Mouse (Mus musculus) cerebellum, postnatal 36 days (tissue): ENCODE data around the gene Aif1.
"Not testable (repeated sequence)": the region's sequence is repeated elsewhere in the genome, so short reads cannot be mapped to it uniquely, and the experiment has no call there.

Experiments used
- DNase-seq, 2 experiments: peaks; one replicate each; pipeline ENCODE4 v3.0.0; 2021 to 2022; ENCODE audit warnings: mixed read lengths in 2 of 2

The Aif1 gene

DNA sequence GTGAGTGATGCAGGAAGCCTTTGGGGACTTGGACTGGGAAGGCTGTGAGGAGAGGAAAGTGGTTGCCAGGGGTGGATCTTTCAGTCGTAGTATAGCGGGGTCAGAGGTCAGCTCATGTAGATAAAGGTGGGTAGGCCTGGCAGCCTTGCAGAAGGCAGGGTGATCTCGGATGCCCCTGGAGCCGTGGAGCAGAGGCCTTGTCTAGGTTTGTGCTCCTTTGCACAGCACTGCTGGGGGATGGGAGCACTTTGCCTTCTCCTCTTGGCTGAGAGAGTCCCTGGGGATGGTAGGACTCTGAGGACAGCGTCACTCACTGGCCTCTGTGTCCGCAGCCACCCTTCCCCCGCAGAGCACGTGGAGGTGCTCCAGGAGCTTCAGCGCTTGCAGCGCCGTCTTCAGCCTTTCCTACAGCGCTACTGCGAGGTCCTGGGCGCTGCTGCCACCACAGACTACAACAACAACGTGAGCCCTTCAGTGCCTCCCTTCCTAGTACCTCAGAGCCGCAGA, 35.3 kb downstream of the Aif1 start:
- no peak for DNase-seq

DNA sequence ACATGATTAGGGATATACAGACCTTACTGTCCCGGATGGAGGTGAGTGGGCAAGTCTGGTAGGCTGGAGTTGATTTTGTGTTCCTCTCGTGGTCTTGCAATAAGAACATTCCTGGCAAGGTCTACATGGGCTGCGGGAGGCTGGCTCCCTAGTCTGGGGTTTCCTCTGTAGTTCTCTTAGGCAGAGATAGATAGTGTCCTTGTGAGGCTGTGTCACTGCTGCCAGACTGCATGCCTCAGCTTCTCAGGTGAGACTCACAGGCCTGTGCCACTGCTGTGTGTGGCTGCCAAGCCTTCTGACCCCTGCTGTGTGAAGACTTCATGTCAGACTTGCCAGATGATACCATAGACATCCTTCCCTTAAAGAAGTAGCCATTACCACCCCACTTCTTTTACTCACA, 36.6 kb downstream of the Aif1 start:
- DNase-seq: no peak

DNA sequence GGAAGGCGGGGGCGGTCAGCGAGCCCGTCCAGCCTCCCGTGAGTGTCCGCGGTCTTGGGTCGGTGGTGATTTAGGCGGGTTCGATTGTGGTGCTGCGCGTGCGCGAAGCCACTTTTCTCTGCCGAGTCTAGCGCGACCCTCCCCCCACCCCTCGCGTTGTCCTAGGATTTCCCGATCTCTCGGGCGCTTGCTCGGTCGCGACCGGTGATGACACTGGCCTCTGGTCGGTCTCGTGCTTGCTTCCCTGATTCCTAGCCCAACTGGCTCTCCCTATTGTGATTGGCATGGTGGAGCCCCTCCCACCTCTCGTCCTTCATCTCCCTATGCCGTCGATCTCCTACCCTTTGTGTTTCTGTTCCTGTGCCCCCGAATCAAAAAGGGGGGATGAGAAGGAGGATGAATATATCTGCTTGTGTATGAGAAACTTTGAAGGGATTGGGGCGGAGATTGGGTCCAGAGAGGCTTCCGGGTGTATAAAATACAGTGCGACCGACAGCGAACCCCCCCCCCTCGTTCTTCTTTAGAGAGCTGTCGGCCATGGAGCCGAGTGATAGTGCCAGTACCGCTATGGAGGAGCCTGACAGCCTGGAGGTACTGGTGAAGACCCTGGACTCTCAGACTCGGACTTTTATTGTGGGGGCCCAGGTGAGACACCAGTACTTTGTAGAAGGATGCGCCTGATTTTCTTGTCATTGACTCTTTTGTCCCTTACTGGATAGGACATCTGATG, 40.1 kb downstream of the Aif1 start:
- no peak for DNase-seq

DNA sequence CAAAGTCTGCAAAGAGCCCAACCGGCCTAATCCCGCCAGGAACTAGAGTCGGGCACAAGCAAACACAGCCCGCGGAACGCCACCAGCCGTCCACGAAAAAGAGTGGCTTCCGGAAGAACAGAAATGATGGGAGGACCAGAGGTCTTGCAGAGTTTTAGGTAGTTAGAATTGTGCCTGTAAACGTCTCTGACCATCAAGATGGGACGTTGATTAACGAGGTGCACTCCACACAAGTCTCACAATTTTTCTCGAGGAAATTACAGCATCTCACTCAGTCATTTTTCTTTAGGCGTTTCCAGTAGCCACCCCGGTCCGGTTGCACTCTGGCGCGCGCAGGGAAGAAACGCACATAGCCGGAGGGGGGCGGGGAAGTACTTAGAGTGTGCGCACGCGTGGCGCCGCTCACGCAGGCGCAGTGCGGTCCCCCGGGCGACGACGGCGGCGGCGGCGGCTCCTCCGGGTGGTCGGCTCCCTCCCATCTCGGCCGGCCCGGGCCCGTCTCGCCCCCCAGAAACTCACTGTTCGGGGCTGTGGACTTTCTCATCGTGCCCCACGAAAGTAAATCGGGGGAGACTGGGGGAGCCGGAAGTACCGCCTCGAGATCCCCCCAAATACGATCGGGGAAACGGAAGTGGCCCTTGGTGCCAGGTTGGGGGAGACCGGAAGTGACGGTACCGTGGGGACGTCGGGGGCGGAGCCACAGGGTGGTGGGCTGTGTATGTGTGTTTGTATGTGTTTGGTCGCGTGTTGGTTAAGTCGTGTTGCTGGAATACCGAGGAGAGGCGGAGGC, 40.9 kb downstream of the Aif1 start, which contains the start of gene Bag6:
TSS of gene Bag6 (plus strand) at position 378 of the 790 bp plus-strand sequence.
- peak; percentile 92 to 94 for DNase-seq

DNA sequence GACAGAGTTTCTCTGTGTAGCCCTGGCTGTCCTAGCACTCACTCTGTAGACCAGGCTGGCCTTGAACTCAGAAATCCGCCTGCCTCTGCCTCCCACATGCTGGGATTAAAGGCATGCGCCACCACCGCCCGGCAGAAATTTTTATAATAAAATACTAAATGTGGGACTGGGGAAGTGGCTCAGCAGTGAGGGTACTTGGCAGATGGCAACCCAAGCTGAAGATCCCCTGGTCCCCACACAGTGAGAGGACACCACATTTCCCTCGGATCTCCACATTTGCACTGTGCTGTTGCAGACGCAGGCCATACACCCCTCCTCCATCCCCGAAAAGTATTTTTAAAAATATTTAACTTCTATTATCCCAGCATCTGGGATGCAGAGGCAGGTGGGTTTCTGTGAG, 42.4 kb downstream of the Aif1 start:
- DNase-seq: no peak

DNA sequence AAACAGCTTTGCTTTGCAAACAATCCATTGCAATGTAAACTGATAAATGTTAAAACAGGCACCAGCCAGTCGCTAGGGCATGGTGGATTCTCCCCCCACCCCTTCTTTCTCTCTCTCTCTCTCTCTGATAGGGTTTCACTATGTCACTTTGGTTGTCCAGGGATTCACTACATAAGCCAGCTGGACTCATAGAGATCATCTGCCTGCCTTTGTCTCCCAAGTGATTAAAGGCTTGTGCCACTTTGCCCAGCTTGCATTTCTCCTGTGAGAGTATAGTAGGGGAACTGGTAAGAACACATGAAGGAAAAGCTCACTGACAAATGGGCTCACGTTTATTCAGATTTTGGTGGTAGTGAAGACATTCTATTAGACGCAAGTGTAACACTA, 43.7 kb downstream of the Aif1 start:
- no peak for DNase-seq

DNA sequence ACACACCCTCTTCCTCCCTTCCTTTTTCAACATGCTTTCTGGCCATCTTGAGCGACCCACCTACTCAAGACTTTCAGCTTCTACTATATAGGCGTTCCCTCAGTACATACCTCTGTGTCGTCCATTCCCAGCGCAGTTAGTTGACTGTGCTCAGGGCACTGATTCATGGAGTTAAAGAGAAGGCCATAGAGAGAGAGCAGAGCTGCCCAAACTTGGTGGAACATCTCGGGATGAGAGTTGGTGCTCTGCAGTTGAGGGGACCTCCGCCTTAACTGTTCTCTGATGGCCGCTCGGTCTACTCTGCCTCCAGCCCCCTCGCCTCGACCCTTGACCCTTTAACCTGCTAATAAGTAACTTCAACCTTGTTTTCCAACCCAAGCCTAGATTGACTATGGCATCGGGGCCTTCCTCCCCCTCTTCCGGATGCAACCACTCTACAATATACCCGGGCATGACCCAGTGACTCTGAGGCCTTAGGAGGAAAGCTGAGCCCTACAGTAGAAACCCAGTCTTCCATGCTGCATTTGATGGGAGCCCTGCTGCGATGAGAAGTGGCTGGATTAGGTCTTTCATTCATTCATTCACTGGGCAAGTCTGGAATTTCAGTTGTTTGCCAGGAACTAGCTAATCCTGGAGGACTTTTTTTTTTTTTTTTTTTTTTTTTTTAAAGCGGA, 44.2 kb downstream of the Aif1 start, which contains the start of gene Apom:
TSS of gene Apom (minus strand) at position 551 of the 674 bp plus-strand sequence.
- no peak for DNase-seq

DNA sequence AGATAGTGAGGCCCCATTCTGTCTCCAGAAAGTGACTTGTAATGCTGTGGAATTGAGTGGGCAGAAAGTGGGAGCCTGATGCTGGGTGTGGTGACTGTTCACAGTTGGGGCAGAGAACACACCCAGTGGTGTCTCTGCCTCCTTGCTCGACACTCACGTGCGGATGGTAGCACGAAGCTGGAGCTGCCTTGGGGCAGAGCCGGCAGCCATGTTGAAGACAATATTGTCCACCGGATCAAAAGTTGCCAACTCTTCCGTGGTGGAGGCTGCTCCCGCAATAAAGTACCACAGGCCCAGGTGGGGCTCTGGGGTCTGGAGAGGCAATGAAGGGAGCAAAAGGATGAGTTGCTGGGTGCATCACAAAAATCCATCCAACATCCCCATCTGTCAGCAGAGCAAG, 44.8 kb downstream of the Aif1 start:
- no peak for DNase-seq

DNA sequence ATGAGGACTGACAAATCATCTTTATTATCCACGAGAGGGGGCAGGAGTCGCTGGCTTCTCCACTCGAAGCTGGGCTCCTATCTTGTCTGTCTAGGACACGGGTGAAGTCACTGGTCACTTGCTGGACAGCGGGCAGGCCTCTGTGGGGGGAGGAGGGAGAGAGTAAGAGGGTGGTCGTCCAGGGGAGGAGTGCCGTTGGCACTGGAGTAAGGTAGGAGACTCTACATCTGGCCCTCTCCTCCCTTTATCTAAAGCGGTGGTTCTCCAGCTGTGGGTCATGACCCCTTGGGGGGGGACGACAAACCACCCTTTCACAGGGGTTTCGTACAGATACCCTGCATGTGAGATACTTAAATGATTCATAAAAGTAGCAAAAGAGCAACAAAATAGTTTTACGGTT, 46.9 kb downstream of the Aif1 start:
- DNase-seq: no peak

DNA sequence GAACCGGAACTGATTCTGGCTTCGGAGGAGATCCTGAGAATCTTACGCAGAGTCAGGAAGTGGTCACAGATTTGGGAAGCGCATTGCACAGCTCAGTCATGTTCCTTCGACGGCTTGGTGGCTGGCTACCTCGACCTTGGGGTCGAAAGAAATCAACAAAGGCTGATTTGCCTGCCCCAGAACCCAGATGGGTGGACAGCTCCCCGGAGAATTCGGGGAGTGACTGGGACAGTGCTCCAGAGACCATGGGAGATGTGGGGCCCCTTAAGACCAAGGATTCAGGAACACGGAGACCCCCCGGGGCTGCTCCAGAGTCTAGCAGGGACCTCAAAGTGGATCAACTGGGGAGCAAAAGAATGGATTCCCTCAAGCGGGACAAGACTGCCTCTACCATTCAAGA, 48.9 kb downstream of the Aif1 start:
- no peak for DNase-seq

DNA sequence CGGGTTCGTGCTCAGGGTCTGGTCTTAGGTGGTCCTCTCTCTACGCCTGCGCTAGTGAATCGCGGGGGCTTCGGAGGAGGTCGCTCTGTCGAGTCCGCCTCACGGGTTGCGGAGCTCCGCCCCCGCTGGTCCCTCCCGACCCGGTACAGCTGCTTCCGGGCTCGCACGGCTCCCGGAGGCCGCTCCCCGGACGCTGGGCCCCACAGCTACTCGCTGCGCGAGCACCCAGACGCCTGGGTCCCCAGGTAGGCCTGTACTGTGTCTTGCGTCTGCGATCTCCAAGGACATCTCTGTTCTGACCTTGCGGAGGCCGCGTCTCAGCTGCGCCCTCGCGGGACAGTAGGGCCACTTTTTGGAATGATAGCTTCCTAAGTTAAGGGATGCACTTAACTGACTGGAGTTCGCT, 49.7 kb downstream of the Aif1 start, which contains the start of gene D17H6S53E:
TSS of gene D17H6S53E (plus strand) at position 168 of the 406 bp plus-strand sequence.
- peak; percentile 63 to 69 for DNase-seq

DNA sequence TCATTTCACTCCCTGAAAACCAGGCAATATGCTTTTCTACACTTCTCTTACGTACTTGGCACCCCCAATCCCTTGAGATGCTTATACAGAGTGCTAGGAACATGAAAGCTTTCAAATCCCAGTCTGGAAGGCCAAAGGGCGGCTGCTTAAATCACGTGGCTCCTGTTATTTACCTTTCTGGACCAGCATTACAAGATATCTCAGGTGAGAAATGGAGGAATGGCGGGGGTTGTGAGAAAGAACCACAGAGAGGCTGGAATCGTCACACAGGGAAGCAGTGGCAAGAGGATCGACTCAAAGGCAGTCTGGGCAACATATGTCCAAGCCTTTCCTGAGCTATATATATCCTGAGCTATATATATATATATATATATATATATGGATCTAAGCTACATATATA, 50.3 kb downstream of the Aif1 start:
- DNase-seq: no peak

DNA sequence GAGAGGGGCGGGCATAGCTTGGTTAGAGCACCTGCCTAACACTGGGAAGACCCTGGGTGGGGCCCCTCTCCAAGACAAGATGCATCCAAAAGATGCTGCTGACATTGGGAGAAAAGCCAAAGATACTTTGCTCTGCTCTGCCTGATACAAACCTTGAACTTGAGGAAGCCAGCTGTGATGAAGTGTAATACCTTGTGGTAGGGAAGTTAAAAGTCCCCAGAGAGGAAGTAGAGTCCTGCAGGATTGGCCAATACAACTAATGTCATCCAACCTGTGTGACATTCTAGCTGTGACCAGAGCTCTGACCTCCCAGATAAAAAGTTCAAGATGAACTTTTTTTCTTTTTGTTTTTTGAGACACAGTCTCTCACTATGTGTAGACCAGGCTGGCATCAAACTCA, 50.8 kb downstream of the Aif1 start:
- no peak for DNase-seq

DNA sequence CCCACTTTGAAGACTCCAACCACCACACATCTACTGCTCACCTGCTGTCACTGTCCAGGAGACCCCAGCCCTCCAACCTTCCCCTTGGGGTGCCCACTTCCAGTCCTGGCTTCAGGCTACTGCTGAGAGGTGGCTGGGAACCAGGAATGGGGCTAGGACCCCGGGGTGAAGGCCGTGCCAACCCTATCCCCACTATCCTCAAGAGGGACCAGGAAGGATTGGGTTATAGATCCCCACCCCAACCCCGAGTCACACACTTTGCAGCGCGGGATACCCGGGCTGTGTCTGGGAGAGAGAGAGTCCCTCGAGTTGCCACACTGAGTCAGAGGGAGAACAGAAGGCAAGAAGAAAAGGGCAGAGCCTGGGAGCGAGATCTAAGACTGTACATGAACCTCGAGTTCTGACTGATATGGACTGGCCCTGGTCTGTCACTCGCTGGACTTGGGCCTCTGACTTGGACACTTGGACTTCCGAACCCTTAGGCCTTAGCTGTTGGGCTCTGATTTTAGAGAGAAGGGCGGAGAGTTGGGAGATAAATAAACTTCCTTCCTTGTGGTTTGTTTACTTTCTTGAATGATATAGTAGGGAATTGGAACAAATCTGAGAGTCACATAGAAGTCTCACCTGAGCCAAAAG, 51.5 kb downstream of the Aif1 start:
- not testable (repeated sequence) for DNase-seq

DNA sequence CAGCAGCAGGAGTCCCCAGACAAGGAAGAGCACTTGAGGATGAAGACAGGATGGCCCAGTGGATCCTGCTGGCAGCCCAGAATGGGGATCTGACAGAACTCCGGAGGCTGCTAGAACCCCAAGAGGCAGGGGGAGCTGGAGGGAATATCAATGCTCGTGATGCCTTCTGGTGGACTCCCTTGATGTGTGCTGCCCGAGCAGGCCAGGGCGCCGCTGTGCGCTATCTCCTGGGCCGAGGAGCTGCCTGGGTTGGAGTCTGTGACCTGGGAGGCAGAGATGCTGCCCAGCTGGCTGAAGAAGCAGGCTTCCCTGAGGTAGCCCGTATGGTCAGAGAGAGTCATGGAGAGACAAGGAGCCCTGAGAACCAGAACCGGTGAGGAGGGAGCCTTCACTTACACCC, 52.6 kb downstream of the Aif1 start:
- DNase-seq: not testable (repeated sequence)

DNA sequence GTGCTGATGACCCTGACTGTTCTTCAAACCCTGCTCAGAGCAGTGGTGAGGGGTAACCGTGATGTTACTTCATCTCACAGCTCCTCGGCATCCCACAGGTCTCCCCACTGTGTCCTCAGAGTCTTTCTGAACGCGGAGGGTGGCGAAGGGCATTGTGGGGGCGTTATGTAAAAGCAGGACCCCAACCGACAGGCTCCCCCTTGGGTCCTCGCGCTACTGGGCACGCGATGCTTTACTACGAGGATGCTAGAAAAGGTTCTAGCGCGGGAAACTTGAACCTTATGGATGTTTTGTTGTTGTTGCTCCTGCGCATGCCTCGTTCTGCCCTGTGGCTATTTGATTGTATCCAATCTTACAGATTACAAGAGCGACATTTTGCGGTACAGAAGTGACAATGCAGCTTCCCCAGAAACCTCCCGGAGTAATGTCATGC, 54.0 kb downstream of the Aif1 start, which contains the start of gene Csnk2b:
TSS of gene Csnk2b (minus strand) at position 183 of the 433 bp plus-strand sequence.
- DNase-seq: peak; percentile 66 to 77

DNA sequence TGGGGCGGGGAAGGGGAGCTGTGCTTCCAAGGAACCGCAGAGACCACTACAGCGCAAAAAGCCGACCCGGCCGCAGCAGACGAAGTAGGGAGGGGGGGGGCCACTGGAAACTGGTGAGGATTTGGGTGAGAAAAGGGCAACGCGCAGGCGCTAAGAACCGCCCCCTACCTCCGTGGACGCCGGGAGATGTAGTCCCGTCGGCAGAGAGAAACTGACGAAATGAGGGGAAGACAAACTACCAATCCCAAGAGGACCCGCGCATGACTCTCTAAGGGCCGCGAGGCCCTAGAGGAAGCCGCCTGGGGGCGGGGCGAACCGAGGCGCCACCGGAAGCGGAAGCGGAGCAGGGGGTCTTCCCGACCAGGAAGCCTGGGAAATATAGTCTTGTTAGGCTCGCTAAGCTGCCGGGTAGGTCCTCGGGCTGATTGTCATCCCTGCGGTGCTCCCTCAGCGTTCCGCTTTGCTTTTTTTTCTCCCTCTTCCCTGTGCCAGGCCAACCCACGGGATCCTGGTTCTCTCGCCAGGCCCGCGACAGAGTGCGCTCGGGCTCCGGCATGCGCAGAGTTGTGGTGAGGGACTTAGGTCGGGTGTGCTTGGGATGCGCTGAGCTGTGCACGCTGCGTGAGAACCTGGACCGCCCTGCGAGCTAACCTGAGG, 54.6 kb downstream of the Aif1 start, which contains the start of gene Gpank1:
TSS of gene Gpank1 (plus strand) at position 313 of the 657 bp plus-strand sequence.
- DNase-seq: peak; percentile 94 to 97
